Mouse (Mus musculus): ENCODE data around the gene Slc36a2. TPM values are rescaled to one million over a fixed set of nuclear protein-coding genes. Genes with fewer than 3 reads are reported as not detected.

The Slc36a2 gene
- polyA plus RNA-seq, 1 experiment from 2014 or later, result not detected

Other genes starting within 250 kb of the Slc36a2 start
- 11.3 and 13.2 TPM in 2 replicates for gene Tnip1, start 222.2 kb downstream of the Slc36a2 start, polyA plus RNA-seq (2015; fragmentation: Nextera tagmentation; extraction: Ambion mirVana)
- 39.9 and 40.8 TPM in 2 replicates for gene Anxa6, start 151.6 kb downstream of the Slc36a2 start, polyA plus RNA-seq (2015; fragmentation: Nextera tagmentation; extraction: Ambion mirVana)
- 0.32 and 0.34 TPM in 2 replicates for gene Ccdc69, start 106.9 kb downstream of the Slc36a2 start, polyA plus RNA-seq (2015; fragmentation: Nextera tagmentation; extraction: Ambion mirVana)
- gene Gm2a, start 87.0 kb downstream of the Slc36a2 start, polyA plus RNA-seq (2015; fragmentation: Nextera tagmentation; extraction: Ambion mirVana), result 18.7 and 18.9 TPM in 2 replicates
- not detected in 2 replicates for gene Slc36a3, start 33.4 kb downstream of the Slc36a2 start, polyA plus RNA-seq (2015; fragmentation: Nextera tagmentation; extraction: Ambion mirVana)
- 2.6 and 3.0 TPM in 2 replicates for gene Slc36a1, start 19.3 kb upstream of the Slc36a2 start, polyA plus RNA-seq (2015; fragmentation: Nextera tagmentation; extraction: Ambion mirVana)
- 0.03 TPM in 2 replicates for gene Fat2, start 151.5 kb upstream of the Slc36a2 start, polyA plus RNA-seq (2015; fragmentation: Nextera tagmentation; extraction: Ambion mirVana)
- gene Sparc, start 238.1 kb upstream of the Slc36a2 start, polyA plus RNA-seq (2015; fragmentation: Nextera tagmentation; extraction: Ambion mirVana), result 320 and 352 TPM in 2 replicates

Data from forebrain, embryonic 15.5 days (tissue).